Mouse (Mus musculus): ENCODE measurements around the gene Arhgap32. TPM values are rescaled to one million over a fixed set of nuclear protein-coding genes. Genes with fewer than 3 reads are reported as not detected.

Gene Arhgap32
- polyA plus RNA-seq (2014; fragmentation: Nextera tagmentation; extraction: Ambion mirVana): 5.9 and 7.4 TPM in 2 replicates

- H3K27me3 ChIP-seq (ENCODE audit: control insufficient read depth, insufficient read depth, low read length): no peaks in the 10 kb centered on the region
- no peak within 1 kb of the TSS for H3K27ac ChIP-seq (replicated peaks; ENCODE audit: low read depth, low read length)
- H3K9ac ChIP-seq (replicated peaks; ENCODE audit: low read length): no peak within 1 kb of the TSS
- H3K4me3 ChIP-seq (ENCODE audit: low read depth, low read length): no peak within 1 kb of the TSS
- no peak within 1 kb of the TSS for H3K4me2 ChIP-seq (ENCODE audit: low read depth, low read length)
- H3K4me1 ChIP-seq (ENCODE audit: control insufficient read depth, insufficient read depth, low read length): no peaks in the 10 kb centered on the region
- 84% methylated on average over 1 of the region's 1 CpGs for WGBS
- DNase-seq (ENCODE audit: low spot score): no peak
- no peaks in the 10 kb centered on the region for H3K36me3 ChIP-seq (replicated peaks; ENCODE audit: control insufficient read depth, insufficient read depth, low read depth, low read length)
- no peaks in the 10 kb centered on the region for H3K9me3 ChIP-seq (replicated peaks; ENCODE audit: control insufficient read depth, low read length)
- no peak for ATAC-seq (replicated peaks; ENCODE audit: insufficient number of reproducible peaks, low FRiP score, low TSS enrichment, low read depth)
These were observed at the start of gene Arhgap32 for GRCm38 (mm10) chr9:32115786-32116185. TSS of gene Arhgap32 (plus strand) at chr9:32116136.

- Histone ChIP-seq H3K27ac (replicated peaks; ENCODE audit: low read depth, low read length) (no peak overlapping the region), H3K9ac (replicated peaks; ENCODE audit: low read length) (no peak overlapping the region), H3K4me1 (ENCODE audit: control insufficient read depth, insufficient read depth, low read length) (no peaks in the 10 kb centered on the region), H3K27me3 (ENCODE audit: control insufficient read depth, insufficient read depth, low read length) (no peaks in the 10 kb centered on the region), H3K4me3 (ENCODE audit: low read depth, low read length) (no peak overlapping the region), H3K4me2 (ENCODE audit: low read depth, low read length) (no peak overlapping the region), H3K36me3 (replicated peaks; ENCODE audit: control insufficient read depth, insufficient read depth, low read depth, low read length) (no peaks in the 10 kb centered on the region), H3K9me3 (replicated peaks; ENCODE audit: control insufficient read depth, low read length) (no peaks in the 10 kb centered on the region)
- no peak for DNase-seq (ENCODE audit: low spot score)
- ATAC-seq (replicated peaks; ENCODE audit: insufficient number of reproducible peaks, low FRiP score, low TSS enrichment, low read depth): no peak
- 90% methylated on average over 6 of the region's 6 CpGs for WGBS
These were observed 43.2 kb upstream of the Arhgap32 start for GRCm38 (mm10) chr9:32072778-32073177.

- Histone ChIP-seq H3K9me3 (replicated peaks; ENCODE audit: control insufficient read depth, low read length) (no peaks in the 10 kb centered on the region), H3K4me1 (ENCODE audit: control insufficient read depth, insufficient read depth, low read length) (no peaks in the 10 kb centered on the region), H3K4me2 (ENCODE audit: low read depth, low read length) (no peak overlapping the region), H3K36me3 (replicated peaks; ENCODE audit: control insufficient read depth, insufficient read depth, low read depth, low read length) (no peaks in the 10 kb centered on the region), H3K27ac (replicated peaks; ENCODE audit: low read depth, low read length) (no peak overlapping the region), H3K9ac (replicated peaks; ENCODE audit: low read length) (no peak overlapping the region), H3K4me3 (ENCODE audit: low read depth, low read length) (no peak overlapping the region), H3K27me3 (ENCODE audit: control insufficient read depth, insufficient read depth, low read length) (no peaks in the 10 kb centered on the region)
- no peak for DNase-seq (ENCODE audit: low spot score)
- no peak for ATAC-seq (replicated peaks; ENCODE audit: insufficient number of reproducible peaks, low FRiP score, low TSS enrichment, low read depth)
- WGBS: 66% methylated on average over 4 of the region's 4 CpGs
These were observed 27.7 kb upstream of the Arhgap32 start for GRCm38 (mm10) chr9:32088106-32088776.

GRCm38 (mm10) chr9:32088882-32089281 lies 27.1 kb upstream of the Arhgap32 start:
- H3K27me3 ChIP-seq (ENCODE audit: control insufficient read depth, insufficient read depth, low read length): no peaks in the 10 kb centered on the region
- DNase-seq (ENCODE audit: low spot score) (no peak), ATAC-seq (replicated peaks; ENCODE audit: insufficient number of reproducible peaks, low FRiP score, low TSS enrichment, low read depth) (no peak)
- no peak overlapping the region for H3K4me2 ChIP-seq (ENCODE audit: low read depth, low read length)
- H3K9ac ChIP-seq (replicated peaks; ENCODE audit: low read length): no peak overlapping the region
- H3K36me3 ChIP-seq (replicated peaks; ENCODE audit: control insufficient read depth, insufficient read depth, low read depth, low read length): no peaks in the 10 kb centered on the region
- no peaks in the 10 kb centered on the region for H3K4me1 ChIP-seq (ENCODE audit: control insufficient read depth, insufficient read depth, low read length)
- H3K4me3 ChIP-seq (ENCODE audit: low read depth, low read length): no peak overlapping the region
- H3K27ac ChIP-seq (replicated peaks; ENCODE audit: low read depth, low read length): no peak overlapping the region
- H3K9me3 ChIP-seq (replicated peaks; ENCODE audit: control insufficient read depth, low read length): no peaks in the 10 kb centered on the region
- 56% methylated on average over 3 of the region's 3 CpGs for WGBS

GRCm38 (mm10) chr9:32093456-32093855 lies 22.5 kb upstream of the Arhgap32 start:
- Histone ChIP-seq H3K27me3 (ENCODE audit: control insufficient read depth, insufficient read depth, low read length) (no peaks in the 10 kb centered on the region), H3K4me2 (ENCODE audit: low read depth, low read length) (no peak overlapping the region), H3K9me3 (replicated peaks; ENCODE audit: control insufficient read depth, low read length) (no peaks in the 10 kb centered on the region), H3K4me3 (ENCODE audit: low read depth, low read length) (no peak overlapping the region), H3K9ac (replicated peaks; ENCODE audit: low read length) (no peak overlapping the region), H3K36me3 (replicated peaks; ENCODE audit: control insufficient read depth, insufficient read depth, low read depth, low read length) (no peaks in the 10 kb centered on the region), H3K27ac (replicated peaks; ENCODE audit: low read depth, low read length) (no peak overlapping the region), H3K4me1 (ENCODE audit: control insufficient read depth, insufficient read depth, low read length) (no peaks in the 10 kb centered on the region; the same call in 1 of the 2 replicates)
- no peak for DNase-seq (ENCODE audit: low spot score)
- no peak for ATAC-seq (replicated peaks; ENCODE audit: insufficient number of reproducible peaks, low FRiP score, low TSS enrichment, low read depth)
- 51% methylated on average over 2 of the region's 2 CpGs for WGBS

GRCm38 (mm10) chr9:32094351-32095120 lies 21.4 kb upstream of the Arhgap32 start:
- Histone ChIP-seq H3K27me3 (ENCODE audit: control insufficient read depth, insufficient read depth, low read length) (no peaks in the 10 kb centered on the region), H3K4me1 (ENCODE audit: control insufficient read depth, insufficient read depth, low read length) (no peaks in the 10 kb centered on the region; the same call in 1 of the 2 replicates), H3K36me3 (replicated peaks; ENCODE audit: control insufficient read depth, insufficient read depth, low read depth, low read length) (no peaks in the 10 kb centered on the region), H3K9ac (replicated peaks; ENCODE audit: low read length) (no peak overlapping the region), H3K27ac (replicated peaks; ENCODE audit: low read depth, low read length) (no peak overlapping the region), H3K4me3 (ENCODE audit: low read depth, low read length) (no peak overlapping the region), H3K4me2 (ENCODE audit: low read depth, low read length) (no peak overlapping the region), H3K9me3 (replicated peaks; ENCODE audit: control insufficient read depth, low read length) (no peaks in the 10 kb centered on the region)
- WGBS: 52% methylated on average over 13 of the region's 13 CpGs
- DNase-seq (ENCODE audit: low spot score) (no peak), ATAC-seq (replicated peaks; ENCODE audit: insufficient number of reproducible peaks, low FRiP score, low TSS enrichment, low read depth) (no peak)

- Histone ChIP-seq H3K4me3 (ENCODE audit: low read depth, low read length) (no peak overlapping the region), H3K27me3 (ENCODE audit: control insufficient read depth, insufficient read depth, low read length) (no peaks in the 10 kb centered on the region), H3K9ac (replicated peaks; ENCODE audit: low read length) (no peak overlapping the region), H3K4me1 (ENCODE audit: control insufficient read depth, insufficient read depth, low read length) (no peaks in the 10 kb centered on the region; the same call in 1 of the 2 replicates), H3K27ac (replicated peaks; ENCODE audit: low read depth, low read length) (no peak overlapping the region), H3K36me3 (replicated peaks; ENCODE audit: control insufficient read depth, insufficient read depth, low read depth, low read length) (no peaks in the 10 kb centered on the region), H3K9me3 (replicated peaks; ENCODE audit: control insufficient read depth, low read length) (no peaks in the 10 kb centered on the region), H3K4me2 (ENCODE audit: low read depth, low read length) (no peak overlapping the region)
- ATAC-seq (replicated peaks; ENCODE audit: insufficient number of reproducible peaks, low FRiP score, low TSS enrichment, low read depth) (no peak), DNase-seq (ENCODE audit: low spot score) (no peak)
- WGBS: 92% methylated on average over 4 of the region's 4 CpGs
These were observed 20.4 kb upstream of the Arhgap32 start for GRCm38 (mm10) chr9:32095511-32095910.

- no peak overlapping the region for H3K4me3 ChIP-seq (ENCODE audit: low read depth, low read length)
- H3K4me2 ChIP-seq (ENCODE audit: low read depth, low read length): no peak overlapping the region
- ATAC-seq (replicated peaks; ENCODE audit: insufficient number of reproducible peaks, low FRiP score, low TSS enrichment, low read depth) (no peak), DNase-seq (ENCODE audit: low spot score) (no peak)
- H3K27ac ChIP-seq (replicated peaks; ENCODE audit: low read depth, low read length): no peak overlapping the region
- no peaks in the 10 kb centered on the region for H3K9me3 ChIP-seq (replicated peaks; ENCODE audit: control insufficient read depth, low read length)
- H3K36me3 ChIP-seq (replicated peaks; ENCODE audit: control insufficient read depth, insufficient read depth, low read depth, low read length): no peaks in the 10 kb centered on the region
- no peaks in the 10 kb centered on the region; the same call in 1 of the 2 replicates for H3K4me1 ChIP-seq (ENCODE audit: control insufficient read depth, insufficient read depth, low read length)
- no peaks in the 10 kb centered on the region for H3K27me3 ChIP-seq (ENCODE audit: control insufficient read depth, insufficient read depth, low read length)
- H3K9ac ChIP-seq (replicated peaks; ENCODE audit: low read length): no peak overlapping the region
- 76% methylated on average over 7 of the region's 7 CpGs for WGBS
These were observed 19.4 kb upstream of the Arhgap32 start for GRCm38 (mm10) chr9:32096541-32096940.
